Mouse (Mus musculus) gastrocnemius, adult 8-10 months (tissue): ENCODE results near the gene Trak2. TPM values are rescaled to one million over a fixed set of nuclear protein-coding genes. Genes with fewer than 3 reads are reported as not detected.
A peak's percentile ranks its signal among the peaks of the same experiment; 100 is the strongest.
"Not testable (repeated sequence)": the region's sequence is repeated elsewhere in the genome, so short reads cannot be mapped to it uniquely, and the experiment has no call there.

Source experiments
- DNase-seq, 2 experiments: peaks; one replicate each; pipeline ENCODE4 v3.0.0; 2022; ENCODE audit warnings: low spot score in 2 of 2
- total RNA-seq, 4 experiments: library from RNA; stranded (reverse); gene quantifications; 2 replicates each; pipeline ENCODE4 v1.2.4; 2022

The Trak2 gene
- 100 to 1,000 TPM in 1 of 4 experiments, 10 to 100 TPM in 3; 60.8 to 110 (median 83.9) TPM for total RNA-seq

DNA sequence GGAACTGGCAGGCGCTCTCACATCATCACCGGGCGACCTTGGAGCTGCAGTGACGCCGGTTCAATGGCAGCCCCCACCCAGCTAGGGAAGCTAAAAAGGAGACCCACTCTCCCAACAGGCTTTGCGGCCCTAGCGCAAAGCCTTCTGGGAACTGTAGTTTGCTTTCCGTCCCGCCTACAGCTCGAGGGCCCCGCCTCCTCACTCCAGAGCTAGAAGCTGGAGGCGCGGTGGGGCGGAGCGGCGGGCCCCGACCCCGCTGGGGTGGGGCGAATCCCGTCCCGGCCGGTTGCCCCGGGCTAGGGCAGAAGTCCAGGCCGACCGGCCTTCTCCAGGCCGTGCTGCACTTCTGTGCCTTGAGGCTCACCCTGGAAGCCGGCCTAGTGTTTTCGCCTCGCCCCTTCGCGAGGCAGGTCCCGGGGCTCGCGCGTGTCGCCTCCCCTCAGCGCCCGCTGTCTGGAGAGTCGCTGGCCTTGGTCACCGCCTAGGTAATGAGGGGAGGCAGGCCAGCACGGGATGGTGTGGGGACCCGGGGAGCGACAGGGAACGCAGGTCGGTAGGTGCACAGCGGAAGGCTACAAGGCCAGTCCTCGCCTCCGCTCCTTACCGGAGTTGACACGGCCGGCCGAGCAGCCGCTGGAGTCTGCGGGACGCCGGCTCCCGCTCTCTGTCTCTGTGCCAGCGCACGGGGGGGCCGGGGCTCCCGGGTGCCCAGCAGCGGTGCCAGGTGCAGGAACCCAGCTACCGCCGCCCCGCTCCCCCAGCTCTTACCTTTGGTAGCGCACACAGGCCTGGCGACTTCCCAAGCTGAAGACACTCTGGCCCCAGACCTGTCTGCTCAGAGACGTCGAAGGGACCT, at the start of gene Trak2, which contains the start of gene Stradb:
Trak2 (minus strand) TSS at position 65 of the 856 bp plus-strand sequence.
Stradb (plus strand) TSS at position 157 of the 856 bp plus-strand sequence.
- DNase-seq: peak; percentile 94

DNA sequence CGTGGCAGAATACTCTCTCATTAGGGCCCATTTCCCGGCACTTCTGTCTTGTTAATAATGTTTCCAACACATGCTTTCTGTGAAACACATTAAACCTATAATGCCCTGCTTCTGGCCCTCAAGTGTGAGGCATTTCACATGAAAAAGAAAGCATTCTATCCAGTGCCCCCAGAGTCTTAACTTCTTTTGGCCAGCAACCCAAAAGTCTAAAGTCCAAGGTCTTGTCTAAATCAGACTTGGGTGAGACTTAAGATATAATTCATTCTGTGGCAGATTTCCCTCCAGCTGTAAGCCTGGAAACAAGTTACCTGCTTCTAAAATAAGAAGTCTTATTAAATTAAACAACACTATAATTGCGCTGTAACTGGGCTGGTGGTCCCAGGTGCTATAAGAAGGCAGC, 48.3 kb upstream of the Trak2 start:
- DNase-seq: no peak

DNA sequence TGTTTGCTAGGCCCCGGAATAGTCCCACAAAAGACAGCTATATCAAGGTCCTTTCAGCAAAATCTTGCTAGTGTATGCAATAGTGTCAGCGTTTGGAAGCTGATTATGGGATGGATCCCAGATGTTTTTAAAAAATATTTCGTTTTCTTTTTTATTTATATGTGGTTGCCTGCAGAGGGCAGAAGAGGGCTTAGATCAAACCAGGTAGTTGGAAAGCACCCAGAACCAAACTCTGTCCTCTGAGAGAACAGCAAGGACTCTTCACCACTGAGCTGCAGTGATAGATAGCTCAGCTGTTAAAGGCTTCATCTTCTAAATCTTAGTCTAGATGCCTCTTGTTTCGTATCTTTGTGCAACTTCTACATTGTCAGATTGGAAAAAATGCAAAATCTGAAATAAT, 36.0 kb upstream of the Trak2 start:
- no peak for DNase-seq

DNA sequence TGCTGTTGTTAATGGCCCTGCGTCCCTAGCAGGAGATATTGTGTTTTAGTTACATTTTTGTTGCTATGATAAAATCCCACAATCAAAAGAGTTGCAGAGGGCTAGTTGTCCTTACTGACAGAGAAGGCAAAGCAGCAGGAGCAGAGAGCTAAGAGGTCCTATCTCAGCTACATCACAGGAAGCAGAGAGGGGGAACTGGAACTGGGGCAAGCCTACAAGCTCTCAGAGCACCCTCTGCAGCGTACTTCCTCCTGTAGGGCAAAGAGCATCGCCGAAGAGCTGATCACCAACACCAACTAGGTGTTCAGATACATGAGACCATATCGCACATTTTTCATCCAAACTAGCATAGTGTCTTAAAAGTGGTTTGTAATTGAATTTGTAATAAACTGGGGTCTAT, 22.1 kb upstream of the Trak2 start:
- DNase-seq: no peak

DNA sequence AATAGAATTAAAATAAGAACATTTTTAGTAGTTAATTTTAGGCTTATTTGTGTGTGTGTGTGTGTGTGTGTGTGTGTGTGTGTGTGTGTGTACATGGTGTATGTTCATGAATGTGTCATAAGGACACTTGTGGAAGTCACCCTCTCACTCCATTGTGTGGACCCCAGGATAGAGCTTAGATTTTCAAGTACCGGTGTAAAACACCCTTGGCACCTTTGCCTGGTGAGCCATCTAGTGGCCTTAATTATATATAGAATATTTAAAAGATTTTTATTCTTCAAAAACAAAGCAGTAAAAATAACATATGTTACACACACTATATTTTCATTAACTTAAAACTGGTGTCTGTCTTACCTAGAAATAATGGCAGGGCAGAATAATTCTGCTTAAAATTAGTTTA, 20.5 kb upstream of the Trak2 start:
- DNase-seq: no peak

DNA sequence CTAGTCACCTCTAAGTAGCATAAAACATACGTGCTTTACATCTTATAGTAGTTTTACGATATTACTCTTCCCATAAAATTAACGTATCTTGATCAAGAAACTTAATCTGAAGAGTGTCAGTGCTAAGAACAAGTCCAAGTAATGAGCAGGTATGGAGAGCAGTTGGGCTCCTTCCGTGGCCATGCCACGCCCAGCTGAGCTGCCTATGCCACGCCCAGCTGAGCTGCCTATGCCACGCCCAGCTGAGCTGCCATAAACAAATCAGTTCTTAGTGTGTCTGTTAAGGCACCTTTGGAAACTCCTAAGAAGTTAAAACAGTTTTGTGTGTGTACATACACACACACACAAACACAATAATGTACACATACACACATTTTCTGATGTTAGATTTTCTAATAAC, 19.9 kb upstream of the Trak2 start:
- DNase-seq: no peak

DNA sequence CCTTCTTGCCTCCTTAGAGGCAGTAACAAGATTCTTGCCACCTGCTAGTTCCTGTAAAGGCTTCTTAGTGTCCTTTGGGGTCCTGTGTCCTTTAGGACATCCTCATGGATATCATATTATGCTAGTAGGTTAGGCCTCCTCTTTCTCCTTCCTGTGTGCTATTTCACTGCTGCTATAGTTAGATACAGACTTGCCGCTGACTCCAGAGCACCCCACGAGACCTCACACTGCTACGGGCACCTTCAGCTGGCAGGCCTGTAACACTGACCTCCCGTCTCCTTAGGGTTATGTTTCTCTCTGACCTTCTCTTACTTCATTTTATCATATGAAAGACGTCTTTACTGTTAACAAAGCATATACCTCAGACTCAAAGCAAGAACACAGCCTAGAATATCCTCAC, 11.4 kb upstream of the Trak2 start:
- peak; percentile 17 to 51 for DNase-seq

DNA sequence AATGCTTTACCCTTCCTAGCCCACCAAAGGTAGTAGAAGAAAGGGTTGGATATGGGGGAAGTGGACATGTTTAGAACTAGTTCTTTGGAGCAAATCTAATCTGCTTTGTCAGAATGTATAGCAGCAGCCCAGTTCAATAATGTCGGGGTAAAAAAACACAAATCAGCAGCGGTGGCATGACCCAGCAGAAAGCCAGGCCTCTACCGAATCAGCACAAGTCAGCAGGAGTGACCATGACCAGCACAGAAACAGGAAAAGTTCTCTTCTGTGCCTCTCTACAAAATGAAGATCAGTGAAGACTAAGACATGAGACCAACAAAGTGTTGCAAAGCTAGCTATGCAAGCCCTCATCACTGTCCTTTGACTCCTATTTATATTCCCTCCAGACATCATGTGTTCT, 9.0 kb upstream of the Trak2 start:
- DNase-seq: no peak

DNA sequence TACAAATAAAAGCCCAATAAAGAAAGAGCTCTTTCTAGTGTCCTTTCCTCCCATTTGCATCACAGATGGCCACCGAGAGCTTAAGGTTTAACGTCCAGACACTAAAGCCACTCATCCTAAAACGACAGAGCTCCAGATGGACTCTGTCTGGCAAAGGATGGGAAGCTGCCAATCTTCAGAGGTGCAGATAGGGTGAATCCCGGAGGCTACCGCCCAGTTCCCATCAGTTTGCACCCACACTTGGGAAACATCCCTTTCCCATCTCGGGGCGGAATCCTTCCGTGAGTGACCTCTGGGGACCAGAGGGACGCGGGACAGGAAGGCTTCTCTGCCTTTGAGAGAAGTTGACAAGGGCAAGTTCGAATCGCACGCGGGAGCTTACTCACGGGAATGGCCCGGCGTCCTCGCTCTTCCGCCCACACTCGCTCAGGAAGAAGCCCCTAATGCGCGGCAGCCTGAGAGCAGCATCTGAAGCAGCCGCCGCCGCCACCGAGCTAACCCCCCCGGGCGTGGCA, 322 bp downstream of the Trak2 start:
- DNase-seq: no peak

DNA sequence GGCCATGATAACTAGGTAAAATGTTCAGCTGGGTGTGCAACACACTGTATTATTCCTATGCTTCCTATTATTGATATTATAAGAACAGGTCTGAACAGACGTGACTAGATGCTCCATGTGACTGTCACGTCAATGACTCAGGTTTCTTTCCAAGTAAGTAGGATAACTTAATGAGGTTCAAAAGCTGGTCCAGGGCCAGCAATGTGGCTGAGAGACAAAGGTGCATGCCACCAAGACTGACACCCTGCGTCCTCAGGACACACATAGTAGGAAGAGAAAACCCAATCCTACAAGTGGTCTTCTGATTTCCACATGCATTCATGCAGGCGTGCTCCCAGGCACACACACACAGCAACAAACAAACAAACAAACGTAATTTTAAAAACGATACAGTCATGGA, 2.1 kb downstream of the Trak2 start:
- DNase-seq: no peak

DNA sequence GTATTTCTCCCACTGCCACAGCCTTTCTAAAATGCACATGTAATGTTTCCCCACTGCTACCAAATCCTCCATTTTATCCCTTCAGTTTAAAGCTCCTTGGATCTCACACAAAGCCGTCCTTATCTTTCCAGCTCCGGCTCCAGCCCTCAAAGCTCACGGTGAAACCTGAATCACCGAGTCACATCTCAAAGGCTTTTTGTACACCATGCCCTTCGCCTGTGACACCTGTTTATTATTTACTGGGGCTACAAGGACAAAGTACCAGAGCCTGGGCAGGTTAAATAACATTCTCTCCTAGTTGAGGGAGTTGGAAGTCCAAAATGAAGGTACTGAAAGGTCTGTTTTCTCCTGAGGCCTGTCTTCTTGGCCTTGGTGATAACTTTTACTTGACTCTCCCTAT, 3.2 kb downstream of the Trak2 start:
- DNase-seq: no peak

DNA sequence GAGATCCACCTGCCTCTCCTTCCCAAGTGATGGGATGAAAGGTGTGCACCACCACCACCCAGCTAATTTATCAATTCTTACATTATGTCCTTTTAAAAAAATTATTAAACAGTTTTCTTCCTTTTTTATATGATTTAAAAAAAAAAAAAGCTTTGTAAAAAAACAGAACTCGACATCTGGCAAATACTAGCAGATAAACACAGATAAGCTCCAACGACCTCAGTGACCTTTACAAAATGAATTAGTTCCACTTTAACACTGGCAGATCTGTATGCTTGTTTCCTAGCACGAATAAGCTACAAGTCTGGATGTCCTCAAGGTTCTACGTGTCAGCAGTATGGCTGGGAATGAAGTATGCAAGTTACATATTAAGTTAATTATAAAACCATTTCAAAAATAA, 5.7 kb downstream of the Trak2 start:
- DNase-seq: no peak

DNA sequence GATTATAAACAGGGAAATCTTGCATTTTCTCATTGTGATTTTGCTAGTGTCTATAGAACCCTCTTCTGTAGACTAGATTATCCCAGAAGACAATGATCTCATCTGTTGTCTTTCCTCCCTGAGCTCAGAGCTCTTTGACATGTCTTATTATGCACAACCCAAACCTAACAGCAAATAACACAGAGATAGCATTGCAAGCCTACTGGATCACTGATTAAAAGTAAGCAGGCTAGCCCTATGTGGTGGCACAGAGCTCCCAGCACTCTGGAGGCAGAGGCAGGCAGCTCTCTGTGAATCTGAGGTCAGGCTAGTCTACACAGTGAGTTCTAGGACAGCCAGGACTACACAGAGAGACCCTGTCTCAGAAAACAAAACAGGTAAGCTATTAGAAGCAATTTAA, 10.4 kb downstream of the Trak2 start:
- DNase-seq: no peak

DNA sequence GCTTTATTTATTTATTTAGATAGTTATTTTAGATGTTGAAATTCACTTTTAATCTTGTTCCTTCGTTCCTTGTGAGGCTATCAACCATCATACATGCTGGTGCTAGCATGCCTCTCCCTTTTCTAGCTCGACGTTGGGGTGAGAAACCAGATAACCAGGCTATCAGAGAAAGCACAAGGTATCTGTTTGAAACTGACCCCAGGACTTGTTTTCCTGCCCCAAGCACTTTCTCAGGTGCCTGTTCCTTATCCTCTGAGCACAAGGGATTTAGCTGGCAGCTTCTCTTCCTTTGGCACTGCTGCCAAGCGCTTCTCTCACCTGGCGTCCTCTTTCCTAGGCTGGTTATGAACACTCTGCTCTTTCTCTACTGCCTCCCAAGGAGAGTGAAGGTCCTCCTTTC, 10.8 kb downstream of the Trak2 start:
- no peak for DNase-seq

DNA sequence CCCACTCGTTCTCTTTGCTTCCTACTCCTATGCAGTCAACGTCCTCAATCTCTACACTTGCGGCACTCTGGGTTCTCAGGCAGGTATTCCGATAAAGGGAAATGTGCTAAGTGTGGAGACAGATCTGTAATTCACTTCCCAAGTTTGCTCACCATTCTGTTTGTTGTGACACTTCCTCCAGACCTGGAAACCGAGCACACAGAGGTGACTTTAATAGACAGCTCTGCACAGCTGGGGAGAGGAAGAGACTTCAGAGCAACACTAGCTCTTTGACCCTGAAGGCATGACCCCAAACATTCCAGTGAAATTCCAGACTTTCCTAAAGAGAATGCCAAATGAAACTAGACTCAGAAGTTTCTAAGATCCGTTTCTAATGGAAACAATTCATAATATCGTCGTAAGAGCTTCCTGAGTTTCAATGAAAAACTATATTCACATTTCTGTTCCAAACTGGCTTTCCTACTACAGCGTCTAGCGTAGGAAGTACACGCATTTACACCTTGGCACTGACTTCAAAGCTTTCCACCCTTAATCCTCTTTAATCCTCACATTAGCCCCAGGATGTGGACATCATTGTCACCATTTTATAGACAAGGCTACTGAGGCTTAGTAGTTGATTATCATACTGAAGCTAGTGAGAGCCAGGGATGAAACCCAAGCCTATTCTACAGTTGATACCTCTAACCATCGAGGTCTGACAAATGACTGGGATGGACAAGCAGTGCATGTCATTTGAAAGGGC, 11.9 kb downstream of the Trak2 start:
- no peak for DNase-seq

DNA sequence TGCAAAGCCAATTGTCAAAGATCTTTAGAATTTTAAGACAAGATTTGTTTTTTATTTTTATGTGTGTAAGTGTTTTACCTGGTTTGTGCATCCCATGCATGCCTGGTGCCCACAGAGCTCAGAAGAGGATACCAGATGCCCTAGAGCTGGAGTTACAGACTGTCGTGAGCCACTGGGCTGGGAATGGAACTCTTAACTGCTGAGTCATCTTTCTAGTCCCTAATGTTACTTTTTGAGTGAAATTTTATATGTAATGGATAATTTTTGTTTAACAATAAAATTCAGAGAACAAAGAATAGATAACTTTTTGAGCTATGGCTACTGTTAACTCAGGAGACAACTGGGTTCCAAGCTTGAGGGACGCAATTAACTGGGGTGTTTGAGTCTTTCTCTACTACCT, 13.5 kb downstream of the Trak2 start:
- DNase-seq: no peak

DNA sequence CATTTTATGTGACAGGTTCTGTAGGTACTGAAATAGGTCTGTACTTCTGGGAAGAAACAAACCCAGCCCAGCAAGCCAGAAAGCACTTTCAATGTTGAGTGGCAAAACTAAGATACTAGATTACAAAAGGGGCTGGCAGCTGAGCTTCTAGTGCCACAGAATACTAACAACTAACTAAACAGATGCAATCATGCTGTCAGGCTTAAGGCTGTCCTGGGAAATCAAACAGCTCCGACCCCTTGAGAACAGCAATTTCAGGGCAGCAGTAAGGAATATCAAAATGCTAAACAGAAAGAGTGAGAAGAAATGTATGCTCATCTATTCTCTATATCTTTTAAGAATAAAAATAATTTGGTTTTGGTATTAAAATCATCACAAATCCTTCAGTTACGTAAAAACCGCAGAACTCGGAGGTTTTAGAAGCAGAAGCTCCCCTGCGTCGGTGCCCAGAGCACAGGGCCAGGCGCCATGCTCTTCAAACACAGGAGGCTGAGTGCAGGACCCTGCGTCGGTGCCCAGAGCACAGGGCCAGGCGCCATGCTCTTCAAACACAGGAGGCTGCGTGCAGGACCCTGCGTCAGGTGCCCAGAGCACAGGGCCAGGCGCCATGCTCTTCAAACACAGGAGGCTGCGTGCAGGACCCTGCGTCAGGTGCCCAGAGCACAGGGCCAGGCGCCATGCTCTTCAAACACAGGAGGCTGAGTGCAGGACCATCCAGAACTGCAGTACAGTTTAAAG, 14.3 kb downstream of the Trak2 start:
- not testable (repeated sequence) for DNase-seq

DNA sequence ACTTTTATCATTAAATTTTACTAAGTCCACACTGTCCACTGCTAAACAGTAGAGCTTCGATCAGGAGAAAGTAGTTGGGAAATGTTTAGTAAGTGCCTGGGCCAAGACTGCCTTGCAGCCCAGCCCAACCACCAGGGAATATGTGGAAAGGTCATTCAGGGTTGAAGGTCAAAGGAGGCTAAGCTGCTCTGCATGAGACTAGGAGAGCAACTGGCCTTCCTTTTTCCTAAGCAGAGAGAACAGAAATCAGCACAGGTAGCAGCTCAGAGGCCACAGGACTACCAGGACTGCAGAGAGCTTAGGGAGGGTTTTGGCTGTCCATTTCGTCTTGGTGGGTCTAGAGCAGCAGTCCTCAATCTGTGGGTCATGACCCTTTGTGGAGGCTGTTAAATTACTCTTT, 15.3 kb downstream of the Trak2 start:
- peak in 1 of 2 experiments; percentile 32 for DNase-seq

DNA sequence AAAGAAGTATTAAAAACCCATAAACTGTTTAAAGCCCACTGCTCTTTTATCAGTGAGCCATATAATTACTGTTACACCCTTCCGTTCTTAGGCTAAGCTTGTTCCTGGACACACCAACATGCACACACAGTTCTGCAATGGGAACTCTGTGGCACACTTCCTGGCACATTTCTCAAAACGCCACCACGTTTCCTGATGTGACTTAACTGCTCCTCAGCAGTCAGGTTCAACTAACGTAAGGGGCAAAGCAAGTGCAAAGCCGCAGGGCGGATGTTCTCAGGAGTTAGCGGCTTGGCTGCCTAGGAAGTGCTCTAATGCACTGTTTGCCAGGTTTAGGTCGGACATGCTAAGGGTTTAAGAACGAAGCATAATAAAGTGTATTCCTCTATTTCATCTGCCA, 17.0 kb downstream of the Trak2 start:
- DNase-seq: no peak

DNA sequence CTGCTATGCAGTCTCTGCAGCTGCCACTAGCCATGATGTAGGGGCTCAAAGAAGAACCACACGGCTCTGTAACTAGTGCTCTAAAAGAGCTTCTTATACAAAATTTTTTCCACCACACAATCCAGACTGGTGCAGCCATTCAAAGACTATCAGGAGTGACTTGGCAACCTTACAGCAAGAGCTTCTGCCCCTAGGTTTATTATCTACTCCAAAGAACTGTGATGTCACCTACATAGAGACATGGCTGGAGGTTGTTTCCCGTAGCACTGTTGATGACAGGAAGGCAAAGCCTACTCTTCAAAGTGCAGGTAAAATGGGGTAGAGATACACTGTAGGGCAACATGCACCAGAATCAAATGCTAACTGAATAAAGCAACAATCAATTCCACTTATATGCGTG, 17.5 kb downstream of the Trak2 start:
- DNase-seq: no peak

DNA sequence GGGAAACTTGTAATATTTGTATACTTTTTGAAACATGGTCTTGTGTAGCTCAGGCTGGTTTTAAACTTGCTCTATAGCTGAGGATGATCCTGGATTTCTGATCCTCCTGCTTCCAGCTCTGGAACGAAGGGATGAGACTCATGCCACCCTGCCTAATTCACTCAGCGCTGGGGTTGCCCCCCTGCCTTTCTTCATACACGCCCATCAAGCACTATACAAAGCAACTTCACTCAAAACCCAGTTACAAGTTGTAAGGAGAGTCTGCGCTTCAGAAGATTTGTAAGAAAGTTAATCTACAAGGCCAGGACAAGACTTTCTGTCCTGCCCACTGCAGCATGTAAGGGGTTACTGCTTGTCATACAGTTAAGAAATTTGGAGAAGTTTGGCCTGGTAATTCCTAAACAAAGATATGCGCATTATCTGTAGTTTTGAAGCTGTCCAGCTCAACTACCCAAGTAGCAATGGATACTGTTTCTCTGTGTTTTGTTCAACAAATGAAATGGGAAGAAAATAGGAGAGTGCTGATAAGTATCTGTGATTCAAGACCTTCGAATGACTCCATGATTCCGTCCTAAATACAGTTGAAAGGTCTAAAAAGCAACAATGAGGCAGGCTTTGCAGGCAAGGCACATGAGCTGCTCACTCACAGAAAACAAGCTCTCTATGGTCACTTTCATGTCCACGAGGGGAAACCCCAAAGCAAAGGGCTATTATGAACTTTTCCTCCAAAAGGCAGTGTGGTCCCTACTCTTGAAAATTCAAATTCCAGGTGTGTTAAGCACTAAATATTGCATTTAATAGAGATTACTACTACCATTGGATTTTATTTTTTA, 18.4 kb downstream of the Trak2 start:
- DNase-seq: no peak
